Mouse (Mus musculus): ENCODE results near the gene Olfm4. TPM values are rescaled to one million over a fixed set of nuclear protein-coding genes. Genes with fewer than 3 reads are reported as not detected.

Gene Olfm4
- polyA plus RNA-seq, 2 experiments, result 8.0 to 13.4 TPM

GRCm38 (mm10) chr14:80014966-80015365, 31.1 kb downstream of the Olfm4 start:
- H3K9ac ChIP-seq (replicated peaks), result no peak overlapping the region
- DNase-seq (ENCODE audit: low read depth in 3 of 3, low spot score in 3 of 3) (no peak), ATAC-seq (ENCODE audit: insufficient read depth) (no peak)
- peaks cover 0 to 2% of the 10 kb centered on the region in 2 experiments; a peak in 1 of 4 replicates for H3K4me1 ChIP-seq (replicated peaks; ENCODE audit: control insufficient read depth in 2 of 2, insufficient read depth in 2 of 2, low read length in 1 of 2)
- TF ChIP-seq EP300 (IDR thresholded peaks at IDR 0.05; ENCODE audit: low read depth) (no peak), CTCF (IDR thresholded peaks at IDR 0.05; ENCODE audit: low read depth) (no peak)
- WGBS (ENCODE audit: insufficient replicate concordance), result 55% methylated on average over 6 of the region's 6 CpGs
- no peak overlapping the region for H3K27ac ChIP-seq
- no peak overlapping the region for H3K4me3 ChIP-seq (ENCODE audit: insufficient read depth in 1 of 2, low read depth in 2 of 2, low read length in 2 of 2)
- H3K9me3 ChIP-seq (ENCODE audit: control insufficient read depth, low read length), result no peaks in the 10 kb centered on the region
- no peak overlapping the region for H3K4me2 ChIP-seq (ENCODE audit: low read depth)
- H3K27me3 ChIP-seq (ENCODE audit: control insufficient read depth, insufficient read depth, low read length), result no peaks in the 10 kb centered on the region
- no peaks in the 10 kb centered on the region for H3K36me3 ChIP-seq (replicated peaks; ENCODE audit: control insufficient read depth, insufficient read depth, low read depth)

DNA sequence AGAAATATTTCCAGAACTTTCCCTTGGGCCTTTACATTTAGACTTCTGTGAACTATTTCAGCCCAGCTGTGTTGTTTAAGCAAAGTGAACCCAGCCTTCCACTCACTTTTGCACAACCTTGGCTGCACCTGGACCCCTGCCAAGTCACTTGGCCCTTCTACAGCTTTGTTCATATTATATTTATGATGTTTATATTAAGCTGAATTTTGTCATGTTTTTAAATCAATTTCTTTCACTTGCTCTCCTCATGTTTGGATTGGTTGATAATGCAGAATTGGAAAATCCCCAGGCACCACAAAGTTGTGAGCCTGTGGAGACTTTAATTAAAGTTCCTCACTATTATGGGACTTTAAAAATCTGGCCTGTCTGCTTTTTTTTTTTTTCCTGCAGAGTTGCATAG, 32.2 kb downstream of the Olfm4 start:
- Histone ChIP-seq H3K36me3 (replicated peaks; ENCODE audit: control insufficient read depth, insufficient read depth, low read depth) (no peaks in the 10 kb centered on the region), H3K27ac (no peak overlapping the region), H3K9ac (replicated peaks) (no peak overlapping the region), H3K4me1 (replicated peaks; ENCODE audit: control insufficient read depth in 2 of 2, insufficient read depth in 2 of 2, low read length in 1 of 2) (peaks cover 0 to 2% of the 10 kb centered on the region in 2 experiments; a peak in 1 of 4 replicates), H3K4me3 (ENCODE audit: insufficient read depth in 1 of 2, low read depth in 2 of 2, low read length in 2 of 2) (no peak overlapping the region), H3K4me2 (ENCODE audit: low read depth) (no peak overlapping the region), H3K27me3 (ENCODE audit: control insufficient read depth, insufficient read depth, low read length) (no peaks in the 10 kb centered on the region), H3K9me3 (ENCODE audit: control insufficient read depth, low read length) (no peaks in the 10 kb centered on the region)
- no peak for ATAC-seq (ENCODE audit: insufficient read depth)
- TF ChIP-seq EP300 (IDR thresholded peaks at IDR 0.05; ENCODE audit: low read depth) (no peak), CTCF (IDR thresholded peaks at IDR 0.05; ENCODE audit: low read depth) (no peak)
- no peak for DNase-seq (ENCODE audit: low read depth in 3 of 3, low spot score in 3 of 3)

- no peak for DNase-seq (ENCODE audit: low read depth in 3 of 3, low spot score in 3 of 3)
- H3K9ac ChIP-seq (replicated peaks), result no peak overlapping the region
- no peaks in the 10 kb centered on the region for H3K36me3 ChIP-seq (replicated peaks; ENCODE audit: control insufficient read depth, insufficient read depth, low read depth)
- H3K27me3 ChIP-seq (ENCODE audit: control insufficient read depth, insufficient read depth, low read length), result no peaks in the 10 kb centered on the region
- no peaks in the 10 kb centered on the region for H3K4me1 ChIP-seq (replicated peaks; ENCODE audit: control insufficient read depth in 2 of 2, insufficient read depth in 2 of 2, low read length in 1 of 2)
- ATAC-seq (ENCODE audit: insufficient read depth), result no peak
- H3K4me2 ChIP-seq (ENCODE audit: low read depth), result no peak overlapping the region
- no peak overlapping the region for H3K27ac ChIP-seq
- H3K4me3 ChIP-seq (ENCODE audit: insufficient read depth in 1 of 2, low read depth in 2 of 2, low read length in 2 of 2), result no peak overlapping the region
- WGBS (ENCODE audit: insufficient replicate concordance), result 47% methylated on average over 6 of the region's 6 CpGs
- no peaks in the 10 kb centered on the region for H3K9me3 ChIP-seq (ENCODE audit: control insufficient read depth, low read length)
- no peak for TF ChIP-seq EP300 (IDR thresholded peaks at IDR 0.05; ENCODE audit: low read depth)
- no peak for TF ChIP-seq CTCF (IDR thresholded peaks at IDR 0.05; ENCODE audit: low read depth)
These were observed 42.2 kb downstream of the Olfm4 start for GRCm38 (mm10) chr14:80026078-80026477.

DNA sequence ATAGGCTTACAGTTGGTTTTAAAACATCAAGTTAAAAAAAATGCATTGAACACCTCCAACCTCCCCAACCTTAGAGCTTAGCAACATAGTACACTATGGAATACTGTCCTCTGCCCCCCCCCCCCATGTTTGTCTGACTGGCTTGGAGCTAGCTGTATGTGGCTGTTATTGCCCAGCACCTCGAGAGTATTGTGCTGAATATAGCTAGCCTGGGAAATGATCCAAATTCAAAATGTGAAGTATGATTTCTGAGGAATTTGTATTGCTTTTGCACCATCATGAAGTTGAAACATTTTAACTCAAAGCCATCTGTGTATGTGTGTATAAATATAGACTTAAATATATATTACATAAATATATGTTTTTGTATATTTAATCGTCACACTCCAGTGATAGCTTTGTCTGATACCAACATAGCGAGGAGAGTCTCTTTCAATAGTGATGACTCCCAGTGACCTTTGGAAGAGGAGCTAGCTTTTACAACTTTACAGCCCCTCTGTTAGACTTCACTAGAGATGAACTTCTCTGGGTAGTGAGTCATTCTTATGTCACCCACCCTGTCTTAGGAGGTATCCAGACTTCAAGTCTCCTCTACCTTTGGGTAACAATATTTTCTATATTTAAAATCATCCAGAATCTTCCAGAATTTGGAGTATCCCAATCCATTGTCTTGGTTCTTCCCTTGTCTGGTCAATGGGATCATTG, 45.6 kb downstream of the Olfm4 start:
- Histone ChIP-seq H3K27me3 (ENCODE audit: control insufficient read depth, insufficient read depth, low read length) (no peaks in the 10 kb centered on the region), H3K9me3 (ENCODE audit: control insufficient read depth, low read length) (no peaks in the 10 kb centered on the region), H3K4me2 (ENCODE audit: low read depth) (no peak overlapping the region), H3K4me3 (ENCODE audit: insufficient read depth in 1 of 2, low read depth in 2 of 2, low read length in 2 of 2) (no peak overlapping the region), H3K9ac (replicated peaks) (no peak overlapping the region), H3K4me1 (replicated peaks; ENCODE audit: control insufficient read depth in 2 of 2, insufficient read depth in 2 of 2, low read length in 1 of 2) (no peaks in the 10 kb centered on the region), H3K27ac (no peak overlapping the region), H3K36me3 (replicated peaks; ENCODE audit: control insufficient read depth, insufficient read depth, low read depth) (no peaks in the 10 kb centered on the region)
- DNase-seq (ENCODE audit: low read depth in 3 of 3, low spot score in 3 of 3) (no peak), ATAC-seq (ENCODE audit: insufficient read depth) (no peak)
- no peak for TF ChIP-seq EP300 (IDR thresholded peaks at IDR 0.05; ENCODE audit: low read depth)
- no peak for TF ChIP-seq CTCF (IDR thresholded peaks at IDR 0.05; ENCODE audit: low read depth)
- WGBS (ENCODE audit: insufficient replicate concordance), result 54% methylated on average over 3 of the region's 3 CpGs

DNA sequence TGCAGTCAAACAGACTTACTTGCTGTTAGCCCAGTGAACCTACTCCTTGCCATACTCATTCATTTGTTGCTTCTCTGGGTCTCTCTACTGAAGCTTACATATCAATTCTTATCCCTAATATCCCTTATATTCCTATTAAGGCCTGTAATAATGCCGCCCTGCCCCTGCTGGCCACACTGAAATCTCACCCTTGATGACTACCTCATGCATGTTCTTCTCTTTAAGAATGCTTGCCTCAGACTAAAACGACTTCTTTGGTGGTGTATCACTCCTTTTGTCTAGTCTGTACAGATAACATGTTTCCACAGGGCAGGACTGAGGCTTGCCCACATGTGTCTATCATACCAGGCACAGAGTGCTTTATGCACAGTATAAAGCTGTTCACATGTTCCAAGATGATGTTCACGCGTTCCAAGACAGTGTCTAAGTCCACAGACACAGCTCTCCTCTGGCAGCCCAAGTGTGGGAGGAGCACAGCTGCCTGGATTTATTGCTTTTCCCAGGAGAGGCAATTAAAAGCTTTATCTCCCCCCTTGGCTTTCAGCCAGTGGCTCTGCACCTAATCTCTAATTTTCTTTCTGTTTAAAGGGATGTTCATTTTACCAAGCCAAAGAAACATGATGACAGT, 55.9 kb downstream of the Olfm4 start:
- DNase-seq (ENCODE audit: low read depth in 3 of 3, low spot score in 3 of 3) (no peak), ATAC-seq (ENCODE audit: insufficient read depth) (no peak)
- TF ChIP-seq CTCF (IDR thresholded peaks at IDR 0.05; ENCODE audit: low read depth) (no peak), EP300 (IDR thresholded peaks at IDR 0.05; ENCODE audit: low read depth) (no peak)
- no peak overlapping the region for H3K4me2 ChIP-seq (ENCODE audit: low read depth)
- no peaks in the 10 kb centered on the region for H3K4me1 ChIP-seq (replicated peaks; ENCODE audit: control insufficient read depth in 2 of 2, insufficient read depth in 2 of 2, low read length in 1 of 2)
- H3K9me3 ChIP-seq (ENCODE audit: control insufficient read depth, low read length), result no peaks in the 10 kb centered on the region
- no peaks in the 10 kb centered on the region for H3K27me3 ChIP-seq (ENCODE audit: control insufficient read depth, insufficient read depth, low read length)
- no peaks in the 10 kb centered on the region for H3K36me3 ChIP-seq (replicated peaks; ENCODE audit: control insufficient read depth, insufficient read depth, low read depth)
- H3K27ac ChIP-seq, result no peak overlapping the region
- H3K9ac ChIP-seq (replicated peaks), result no peak overlapping the region
- H3K4me3 ChIP-seq (ENCODE audit: insufficient read depth in 1 of 2, low read depth in 2 of 2, low read length in 2 of 2), result no peak overlapping the region
- 47% methylated on average over 4 of the region's 4 CpGs for WGBS (ENCODE audit: insufficient replicate concordance)

Data from liver, embryonic 14.5 days (tissue).